Mouse (Mus musculus) adipocyte (in vitro differentiated cells): ENCODE results near the gene Olfr1416.

ENCODE experiments used
- DNase-seq: peaks from one replicate; pipeline ENCODE4 v3.0.0-alpha.2; 2016; ENCODE audit warnings: low spot score

Olfr1416 gene

GRCm38 (mm10) chr1:92432098-92432497 is 52.8 kb downstream of the Olfr1416 start:
- DNase-seq, result no peak

DNA sequence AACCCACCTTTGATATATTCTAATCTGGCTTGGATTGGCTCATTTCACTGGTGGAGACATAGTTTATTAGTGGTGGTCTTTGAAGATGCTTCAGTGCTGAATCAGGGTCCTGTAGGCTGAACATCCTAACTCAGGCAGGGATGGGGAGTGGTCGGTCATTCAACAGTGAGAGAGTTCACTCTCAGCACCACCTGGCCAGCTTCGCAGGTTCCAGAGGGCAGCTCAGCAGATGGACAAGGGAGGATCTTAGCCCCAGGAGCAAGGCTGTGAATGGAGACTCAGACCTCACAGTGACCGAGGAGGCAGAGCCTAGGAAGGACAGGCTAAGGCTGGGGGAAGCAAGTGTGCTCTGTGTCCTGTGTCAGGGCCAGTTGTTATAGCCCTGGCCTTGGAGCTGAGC is 53.5 kb downstream of the Olfr1416 start:
- no peak for DNase-seq

- no peak for DNase-seq
These were observed 53.9 kb downstream of the Olfr1416 start for GRCm38 (mm10) chr1:92430991-92431390.
